Mouse (Mus musculus) hindbrain, embryonic 11.5 days (tissue): ENCODE results near the gene Macrod2. TPM values are rescaled to one million over a fixed set of nuclear protein-coding genes. Genes with fewer than 3 reads are reported as not detected.

Experiments used
- ATAC-seq: fragments of 200-750 bp; cut with Nextera tagmentation; 2 replicates; pipeline ENCODE4 v1.8.0; 2017; ENCODE audit warnings: mild to moderate bottlenecking, moderate TSS enrichment, moderate library complexity; ENCODE audit not compliant: low FRiP score
- DNase-seq: peaks from one replicate; pipeline ENCODE4 v3.0.0-alpha.2; 2015; ENCODE audit warnings: low spot score
- H3K27ac ChIP-seq: fragments of 300-500 bp; sonication (generic); 2 replicates; pipeline ENCODE4 v1.5.1; 2014; ENCODE audit warnings: mild to moderate bottlenecking, low read depth, low read length
- H3K27me3 ChIP-seq: fragments of 300-500 bp; sonication (generic); 2 replicates; pipeline ENCODE4 v1.6.1; 2014; ENCODE audit warnings: mild to moderate bottlenecking, low read length, moderate library complexity, mixed read lengths; ENCODE audit not compliant: control insufficient read depth, insufficient read depth
- H3K36me3 ChIP-seq: fragments of 300-500 bp; sonication (generic); 2 replicates; pipeline ENCODE4 v1.6.1; 2014; ENCODE audit warnings: mild to moderate bottlenecking, low read length, moderate library complexity, mixed read lengths; ENCODE audit not compliant: control insufficient read depth, insufficient read depth
- H3K4me1 ChIP-seq: fragments of 300-500 bp; sonication (generic); replicated peaks from 2 replicates; pipeline ENCODE4 v1.6.1; 2014; ENCODE audit warnings: low read length, mixed read lengths; ENCODE audit not compliant: control insufficient read depth, insufficient read depth
- H3K4me2 ChIP-seq: fragments of 300-500 bp; sonication (generic); replicated peaks from 2 replicates; pipeline ENCODE4 v1.6.1; 2014; ENCODE audit warnings: mild to moderate bottlenecking, low read depth, low read length
- H3K4me3 ChIP-seq: fragments of 300-500 bp; sonication (generic); 2 replicates; pipeline ENCODE4 v1.5.1; 2014; ENCODE audit warnings: low read depth, low read length
- H3K9ac ChIP-seq: fragments of 300-500 bp; sonication (generic); 2 replicates; pipeline ENCODE4 v1.6.1; 2014; ENCODE audit warnings: low read depth, low read length
- H3K9me3 ChIP-seq: fragments of 300-500 bp; sonication (generic); 2 replicates; pipeline ENCODE4 v1.6.1; 2016; ENCODE audit warnings: low read length; ENCODE audit not compliant: control insufficient read depth
- WGBS: fragments of 180-500 bp; shearing (Covaris S2); extraction: QIAGEN DNeasy Blood & Tissue Kit; methylation state at CpG from one replicate; pipeline ENCODE4 v1.1.7; 2014; 5-methylcytosine and 5-hydroxymethylcytosine counted together
- polyA plus RNA-seq: library from polyadenylated mRNA; unstranded; fragments of >200 nt; fragmentation: Nextera tagmentation; extraction: Ambion mirVana; gene quantifications from 2 replicates; pipeline ENCODE4 v1.2.1, GENCODE M21; 2014

The Macrod2 gene
- polyA plus RNA-seq, 1 experiment from 2014 or later, result 42.5 TPM

- 84% methylated on average over 2 of the region's 2 CpGs for WGBS
- no peak for ATAC-seq
- H3K4me2 ChIP-seq, result no peak overlapping the region
- no peaks in the 10 kb centered on the region for H3K4me1 ChIP-seq
- H3K36me3 ChIP-seq, result no peaks in the 10 kb centered on the region
- no peaks in the 10 kb centered on the region for H3K27me3 ChIP-seq
- H3K9me3 ChIP-seq, result no peaks in the 10 kb centered on the region
- no peak overlapping the region for H3K27ac ChIP-seq
- no peak overlapping the region for H3K9ac ChIP-seq
- H3K4me3 ChIP-seq, result no peak overlapping the region
- no peak for DNase-seq
These were observed 80.7 kb downstream of the Macrod2 start for GRCm38 (mm10) chr2:140475770-140476169.

- Histone ChIP-seq H3K4me3 (no peak overlapping the region), H3K4me2 (no peak overlapping the region), H3K27me3 (no peaks in the 10 kb centered on the region), H3K27ac (no peak overlapping the region), H3K9me3 (no peaks in the 10 kb centered on the region), H3K9ac (no peak overlapping the region), H3K36me3 (no peaks in the 10 kb centered on the region), H3K4me1 (no peaks in the 10 kb centered on the region)
- 84% methylated on average over 4 of the region's 4 CpGs for WGBS
- no peak for ATAC-seq
- DNase-seq, result no peak
These were observed 81.8 kb downstream of the Macrod2 start for GRCm38 (mm10) chr2:140476891-140477290.

DNA sequence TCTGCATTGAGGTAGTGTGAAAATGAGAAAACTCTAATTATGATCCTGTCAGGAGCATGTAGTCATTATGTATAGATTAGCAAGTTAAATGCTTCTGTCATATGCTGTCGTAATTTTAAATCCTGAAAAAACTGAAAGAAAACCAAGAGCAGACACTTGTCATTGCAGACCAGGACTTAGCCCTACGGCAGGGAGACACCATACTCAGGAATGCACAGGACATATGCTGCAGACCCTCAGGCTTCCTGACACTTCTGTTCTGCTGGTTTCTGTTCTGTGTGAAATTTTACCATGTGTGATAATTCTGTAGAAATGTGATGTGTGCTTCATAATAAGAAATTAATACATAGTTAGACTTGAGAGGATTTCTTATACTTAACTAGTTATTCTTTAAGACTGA lies 87.5 kb downstream of the Macrod2 start:
- Histone ChIP-seq H3K4me2 (no peak overlapping the region), H3K4me1 (no peaks in the 10 kb centered on the region), H3K9me3 (no peaks in the 10 kb centered on the region), H3K27ac (no peak overlapping the region), H3K27me3 (no peaks in the 10 kb centered on the region), H3K9ac (no peak overlapping the region), H3K4me3 (no peak overlapping the region), H3K36me3 (no peaks in the 10 kb centered on the region)
- DNase-seq (no peak), ATAC-seq (no peak)
- 82% methylated on average over 2 of the region's 2 CpGs for WGBS

- no peaks in the 10 kb centered on the region for H3K36me3 ChIP-seq
- WGBS, result 82% methylated on average over 3 of the region's 3 CpGs
- no peak for ATAC-seq
- H3K27ac ChIP-seq, result no peak overlapping the region
- no peak overlapping the region for H3K4me3 ChIP-seq
- no peaks in the 10 kb centered on the region for H3K27me3 ChIP-seq
- no peak overlapping the region for H3K4me2 ChIP-seq
- H3K9me3 ChIP-seq, result no peaks in the 10 kb centered on the region
- H3K4me1 ChIP-seq, result no peaks in the 10 kb centered on the region
- DNase-seq, result no peak
- H3K9ac ChIP-seq, result no peak overlapping the region
These were observed 102.6 kb downstream of the Macrod2 start for GRCm38 (mm10) chr2:140497688-140498087.

- 35% methylated on average over 5 of the region's 5 CpGs for WGBS
- no peak for ATAC-seq
- Histone ChIP-seq H3K36me3 (no peaks in the 10 kb centered on the region), H3K9ac (no peak overlapping the region), H3K27me3 (no peaks in the 10 kb centered on the region), H3K4me2 (no peak overlapping the region), H3K9me3 (no peaks in the 10 kb centered on the region), H3K4me3 (no peak overlapping the region), H3K27ac (no peak overlapping the region), H3K4me1 (no peaks in the 10 kb centered on the region)
- peak; percentile 45 for DNase-seq
These were observed 105.8 kb downstream of the Macrod2 start for GRCm38 (mm10) chr2:140500951-140501350.

GRCm38 (mm10) chr2:140521472-140521871 lies 126.4 kb downstream of the Macrod2 start:
- H3K4me3 ChIP-seq, result no peak overlapping the region
- no peaks in the 10 kb centered on the region for H3K27me3 ChIP-seq
- WGBS, result 90% methylated on average over 2 of the region's 2 CpGs
- no peak overlapping the region for H3K9ac ChIP-seq
- DNase-seq (no peak), ATAC-seq (no peak)
- H3K27ac ChIP-seq, result no peak overlapping the region
- no peaks in the 10 kb centered on the region for H3K36me3 ChIP-seq
- no peaks in the 10 kb centered on the region for H3K9me3 ChIP-seq
- no peak overlapping the region for H3K4me2 ChIP-seq
- no peaks in the 10 kb centered on the region for H3K4me1 ChIP-seq

DNA sequence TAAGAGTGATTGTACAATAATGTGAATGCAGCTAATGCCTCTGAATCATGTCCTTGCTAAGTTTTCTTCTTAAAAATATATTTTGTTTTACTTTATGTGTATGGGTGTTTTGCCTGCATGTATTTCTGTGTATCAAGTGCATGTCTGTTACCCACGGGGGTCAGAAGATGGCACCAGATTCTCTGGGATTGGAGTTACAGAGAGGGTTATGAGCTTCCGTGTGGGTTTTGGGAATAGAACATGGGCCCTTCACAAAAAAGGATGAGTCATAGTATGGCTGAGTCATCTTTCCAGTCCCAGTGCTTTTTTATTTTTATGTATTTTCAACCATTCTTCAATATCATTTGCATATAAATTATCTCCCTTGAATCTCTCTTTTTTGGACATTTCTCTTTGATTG lies 135.1 kb downstream of the Macrod2 start:
- H3K9me3 ChIP-seq, result no peaks in the 10 kb centered on the region
- no peak overlapping the region for H3K9ac ChIP-seq
- no peak for ATAC-seq
- H3K4me2 ChIP-seq, result no peak overlapping the region
- H3K27me3 ChIP-seq, result no peaks in the 10 kb centered on the region
- H3K36me3 ChIP-seq, result no peaks in the 10 kb centered on the region
- 74% methylated on average over 2 of the region's 2 CpGs for WGBS
- peak; percentile 4 for DNase-seq
- H3K4me3 ChIP-seq, result no peak overlapping the region
- no peaks in the 10 kb centered on the region for H3K4me1 ChIP-seq
- no peak overlapping the region for H3K27ac ChIP-seq

- Histone ChIP-seq H3K27ac (no peak overlapping the region), H3K4me2 (no peak overlapping the region), H3K27me3 (no peaks in the 10 kb centered on the region), H3K9me3 (no peaks in the 10 kb centered on the region), H3K4me3 (no peak overlapping the region), H3K4me1 (no peaks in the 10 kb centered on the region), H3K36me3 (no peaks in the 10 kb centered on the region), H3K9ac (no peak overlapping the region)
- WGBS, result 75% methylated on average over 3 of the region's 3 CpGs
- DNase-seq (no peak), ATAC-seq (no peak)
These were observed 136.9 kb downstream of the Macrod2 start for GRCm38 (mm10) chr2:140532024-140532423.

DNA sequence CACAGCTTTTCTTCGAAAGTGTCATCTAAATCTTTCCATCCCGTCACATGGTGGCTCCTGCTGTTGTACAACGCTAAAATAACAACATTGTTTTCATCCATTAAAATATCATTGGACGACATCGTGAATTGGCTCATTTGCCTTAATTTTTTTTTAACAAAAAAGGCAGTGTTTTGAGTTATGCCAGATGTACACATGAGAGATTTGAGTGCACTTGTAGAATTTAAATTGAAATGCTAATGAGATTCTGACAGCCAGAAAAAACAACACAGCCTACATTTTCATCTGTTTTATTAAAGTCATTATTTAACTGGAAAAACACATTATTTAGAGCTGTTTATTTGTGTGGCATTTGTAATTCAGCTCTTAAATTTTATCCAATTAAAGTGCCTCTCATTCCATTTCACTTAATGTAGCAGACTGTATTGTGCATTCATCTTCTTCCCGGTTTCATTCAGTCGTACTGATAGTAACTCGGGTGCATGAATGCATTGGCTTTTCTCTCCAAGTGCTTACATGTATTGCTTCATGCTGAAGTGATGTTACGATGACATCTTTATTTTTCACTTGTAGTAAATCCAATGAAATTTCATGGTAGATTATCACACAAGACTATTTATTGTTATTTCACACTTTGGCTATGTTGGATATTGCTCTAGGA lies 137.9 kb downstream of the Macrod2 start:
- no peaks in the 10 kb centered on the region for H3K27me3 ChIP-seq
- no peak for DNase-seq
- H3K4me2 ChIP-seq, result no peak overlapping the region
- 76% methylated on average over 9 of the region's 9 CpGs for WGBS
- 0 out of 2 replicates have a peak, but pooled peaks have one; percentile 25 for ATAC-seq
- no peak overlapping the region for H3K27ac ChIP-seq
- no peak overlapping the region for H3K4me3 ChIP-seq
- no peaks in the 10 kb centered on the region for H3K36me3 ChIP-seq
- H3K4me1 ChIP-seq, result no peaks in the 10 kb centered on the region
- H3K9me3 ChIP-seq, result no peaks in the 10 kb centered on the region
- no peak overlapping the region for H3K9ac ChIP-seq
